Mouse (Mus musculus): ENCODE measurements around the gene Clptm1l.

Gene Clptm1l

GRCm38 (mm10) chr13:73603522-73604155 is at the start of gene Clptm1l:
Clptm1l (plus strand) TSS chr13:73604006.
- peak; percentile 95 for DNase-seq (ENCODE audit: low spot score)

DNA sequence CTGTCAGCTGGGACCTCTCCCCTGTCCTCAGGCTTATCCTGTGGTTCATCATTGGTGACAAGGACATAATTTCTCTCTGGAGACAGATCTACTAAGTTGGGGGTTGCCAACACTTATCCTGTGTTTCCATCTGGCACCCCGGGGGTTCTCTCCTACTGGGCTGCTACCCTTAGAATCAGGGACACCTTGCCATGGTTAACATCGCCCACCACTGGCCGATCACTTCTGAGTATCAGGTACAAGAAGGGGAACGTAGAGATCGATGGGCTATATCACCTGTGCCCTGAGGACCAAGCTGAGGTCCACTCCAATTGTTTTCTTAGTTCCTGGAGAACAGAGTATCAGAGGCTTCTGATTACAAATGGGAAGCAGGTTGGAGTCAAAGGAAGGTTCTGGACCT is 39.6 kb upstream of the Clptm1l start:
- no peak for DNase-seq (ENCODE audit: low spot score)

DNA sequence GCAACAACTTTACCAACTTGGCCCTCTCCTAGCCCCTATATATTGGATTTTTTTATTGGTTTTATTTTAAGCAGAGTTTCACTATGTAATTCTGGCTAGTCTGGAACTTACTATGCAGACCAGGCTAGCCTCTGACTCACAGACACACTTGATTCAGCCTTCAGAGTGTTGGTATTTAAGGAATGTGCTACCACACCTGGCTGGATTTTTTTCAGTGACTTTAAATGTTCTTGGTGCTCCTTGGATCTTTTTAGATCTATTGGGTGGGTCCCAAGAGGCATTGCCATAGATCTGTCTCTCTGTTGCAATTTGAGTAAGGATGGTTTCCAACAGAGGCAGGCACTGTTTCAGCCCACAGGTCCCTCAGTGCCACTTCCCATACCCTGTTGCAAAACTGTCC is 28.8 kb upstream of the Clptm1l start:
- no peak for DNase-seq (ENCODE audit: low spot score)

DNA sequence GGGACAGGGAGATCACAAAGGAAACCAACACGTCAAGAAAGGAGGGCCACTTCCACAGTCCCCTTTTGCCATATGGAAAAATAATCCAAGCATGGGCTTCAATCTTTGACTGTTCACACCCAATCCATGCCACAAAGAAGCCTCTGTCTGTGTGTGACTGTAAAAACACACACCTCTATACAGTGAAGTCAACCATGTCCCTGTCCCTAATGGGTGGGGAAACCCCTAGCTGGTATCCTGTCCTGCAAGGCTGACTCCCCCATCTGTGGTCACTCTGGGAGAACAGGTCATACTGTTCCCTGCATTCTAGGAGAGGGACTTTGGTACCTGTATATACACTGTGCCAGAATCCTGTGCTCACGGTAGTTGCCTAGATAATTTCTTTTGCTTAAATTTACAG is 26.5 kb upstream of the Clptm1l start:
- DNase-seq (ENCODE audit: low spot score): no peak

DNA sequence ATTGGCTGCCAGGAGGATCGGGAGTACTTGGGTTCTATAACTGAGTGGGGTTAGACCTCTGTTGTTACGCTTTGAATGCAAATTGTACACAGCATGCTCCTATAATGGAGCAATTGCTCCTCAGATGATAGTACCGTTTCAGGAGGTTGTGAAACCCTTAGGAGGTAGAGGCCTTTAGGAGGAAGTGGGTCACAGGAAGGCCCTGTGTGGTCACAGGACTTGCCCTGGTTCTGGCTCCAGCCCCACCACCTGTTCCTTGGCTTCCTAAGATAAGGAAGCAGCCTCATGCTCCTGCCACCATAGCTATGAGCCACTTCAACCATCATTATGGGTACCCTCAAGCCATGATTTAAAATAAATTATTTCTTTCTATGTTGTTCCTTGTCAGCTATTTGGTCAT is 12.3 kb upstream of the Clptm1l start:
- no peak for DNase-seq (ENCODE audit: low spot score)

DNA sequence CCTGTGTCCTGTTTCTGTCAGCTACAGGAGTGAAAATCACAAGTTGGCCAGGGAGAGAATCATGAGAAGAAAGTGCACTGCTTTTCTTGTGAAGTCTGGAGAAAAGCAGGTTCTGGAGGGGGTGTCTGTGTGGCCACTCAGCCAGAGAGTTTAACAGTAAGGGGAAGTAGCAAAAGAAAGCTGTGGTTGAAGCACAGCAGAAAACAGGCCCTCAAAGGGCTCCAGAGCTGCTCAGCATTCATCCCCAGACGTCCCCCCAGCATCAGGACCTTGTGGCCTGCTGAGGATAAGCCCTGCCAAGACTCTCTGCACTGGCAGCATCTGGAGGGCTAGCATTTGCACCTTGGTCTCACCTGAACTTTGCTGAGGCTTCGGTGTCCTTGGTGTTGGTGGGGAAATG is 11.3 kb upstream of the Clptm1l start:
- no peak for DNase-seq (ENCODE audit: low spot score)

GRCm38 (mm10) chr13:73596276-73596675 is 7.5 kb upstream of the Clptm1l start:
- no peak for DNase-seq (ENCODE audit: low spot score)

- no peak for DNase-seq (ENCODE audit: low spot score)
Measured at GRCm38 (mm10) chr13:73600217-73600616, 3.6 kb upstream of the Clptm1l start.

- no peak for DNase-seq (ENCODE audit: low spot score)
Measured at GRCm38 (mm10) chr13:73603046-73603445, 760 bp upstream of the Clptm1l start.

GRCm38 (mm10) chr13:73604156-73604957 is 551 bp downstream of the Clptm1l start:
- no peak for DNase-seq (ENCODE audit: low spot score)

DNA sequence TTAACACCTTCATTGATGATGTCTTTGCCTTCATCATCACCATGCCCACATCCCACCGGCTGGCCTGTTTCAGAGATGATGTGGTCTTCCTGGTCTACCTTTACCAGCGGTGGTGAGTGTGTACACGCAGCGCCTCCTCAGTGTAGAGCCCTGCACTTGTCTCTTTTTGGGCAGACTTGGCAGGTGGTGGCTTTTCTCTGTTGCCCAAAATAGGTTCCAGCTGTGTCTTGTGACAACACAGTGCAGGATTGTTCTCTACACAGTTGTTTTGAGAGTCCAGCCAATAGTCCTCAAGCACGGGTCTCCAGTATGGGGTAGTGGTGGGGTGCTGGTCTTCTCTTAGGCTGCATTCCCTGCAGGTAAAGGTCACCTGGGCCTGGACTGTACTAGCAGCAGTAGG is 14.6 kb downstream of the Clptm1l start:
- DNase-seq (ENCODE audit: low spot score): no peak

GRCm38 (mm10) chr13:73620637-73621036 is 16.8 kb downstream of the Clptm1l start:
- no peak for DNase-seq (ENCODE audit: low spot score)

DNA sequence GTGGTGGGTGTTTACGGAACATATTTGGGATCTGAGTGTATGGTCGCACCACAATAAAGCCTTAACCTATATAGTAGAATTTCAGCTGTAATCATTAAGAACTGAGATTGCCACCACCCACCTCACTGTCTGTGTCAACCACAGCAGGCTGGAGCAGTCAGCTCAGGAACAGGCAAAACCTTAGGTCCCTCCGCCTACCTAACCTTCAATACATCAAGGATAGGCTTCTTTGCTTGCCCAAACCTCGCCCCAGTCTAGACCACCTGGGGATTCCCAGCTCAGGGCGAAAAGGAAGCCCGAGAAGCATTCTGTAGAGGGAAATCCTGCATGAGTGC is 22.6 kb downstream of the Clptm1l start:
- DNase-seq (ENCODE audit: low spot score): no peak

- DNase-seq (ENCODE audit: low spot score): peak; percentile 10
Measured at GRCm38 (mm10) chr13:73626745-73627549, 23.1 kb downstream of the Clptm1l start, which contains the start of gene Tert. Tert (plus strand) TSS chr13:73626911.

- no peak for DNase-seq (ENCODE audit: low spot score)
Measured at GRCm38 (mm10) chr13:73628586-73629113, 24.8 kb downstream of the Clptm1l start.

DNA sequence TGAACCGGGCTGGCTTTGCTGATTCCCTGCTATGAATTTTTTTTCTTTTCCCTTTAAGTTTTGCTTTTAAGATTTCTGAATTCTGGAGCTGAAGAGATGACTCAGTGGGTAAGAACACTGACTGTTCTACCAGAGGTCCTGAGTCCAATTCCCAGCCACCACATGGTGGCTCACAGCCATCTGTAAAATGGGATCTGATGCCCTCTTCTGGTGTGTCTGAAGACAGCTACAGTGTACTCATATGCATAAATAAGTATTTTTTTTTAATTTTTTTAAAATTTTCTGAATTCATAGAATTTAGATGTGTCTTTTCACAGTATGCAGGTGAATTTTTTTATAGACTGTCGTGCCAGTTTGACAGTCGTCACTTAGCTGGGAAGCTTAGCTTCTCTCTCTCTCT is 28.0 kb downstream of the Clptm1l start:
- DNase-seq (ENCODE audit: low spot score): no peak

- no peak for DNase-seq (ENCODE audit: low spot score)
Measured at GRCm38 (mm10) chr13:73637826-73638225, 34.0 kb downstream of the Clptm1l start.

DNA sequence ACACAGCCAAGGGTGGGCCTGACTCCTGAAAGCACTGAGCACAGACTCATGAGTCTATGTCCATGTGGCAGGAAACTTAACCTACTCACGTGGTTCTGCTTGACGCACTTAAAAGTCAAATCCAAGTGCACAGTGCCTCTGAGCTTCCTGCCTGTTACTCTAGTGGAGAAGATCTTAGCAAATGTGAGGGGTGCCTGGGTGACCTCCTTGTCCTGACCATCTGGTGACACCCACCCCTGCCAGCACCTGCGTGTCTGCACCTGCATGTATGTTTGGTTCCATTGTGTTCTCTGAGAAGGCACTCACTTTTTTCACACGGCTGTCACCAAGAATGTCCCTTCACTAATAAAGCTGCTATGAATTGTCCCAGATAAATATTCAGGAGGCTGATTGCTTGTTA is 37.5 kb downstream of the Clptm1l start:
- DNase-seq (ENCODE audit: low spot score): no peak

DNA sequence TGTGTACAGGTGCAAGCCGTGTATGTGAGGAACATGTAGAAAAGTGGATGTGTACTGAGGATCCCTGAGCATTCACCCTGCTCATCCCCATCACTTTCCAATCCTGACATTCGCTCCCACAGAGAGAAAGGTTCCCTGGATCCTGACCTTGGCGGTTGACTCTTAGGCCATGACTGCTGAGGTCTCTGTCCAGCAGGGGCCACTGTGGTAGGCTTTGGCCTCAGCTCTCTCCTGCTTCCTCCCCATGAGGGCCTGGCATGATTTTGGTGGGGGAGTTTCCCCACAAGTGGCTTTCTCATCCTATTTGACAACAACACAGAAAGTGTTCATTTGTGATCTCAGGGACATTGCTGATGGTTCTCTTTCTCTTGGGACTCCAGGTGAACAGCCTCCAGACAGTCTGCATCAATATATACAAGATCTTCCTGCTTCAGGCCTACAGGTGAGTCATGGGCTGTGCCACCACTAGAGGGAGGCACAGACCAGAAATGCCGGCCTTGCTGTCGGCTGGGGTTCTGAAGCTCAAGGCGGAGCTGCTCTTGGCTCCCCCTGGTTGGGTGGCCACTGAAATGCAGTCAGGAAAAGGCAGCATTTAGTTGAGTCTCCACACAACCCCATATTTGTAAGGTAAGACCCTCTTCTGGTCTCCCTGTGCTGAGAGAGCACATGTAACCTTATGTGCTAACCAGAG is 42.7 kb downstream of the Clptm1l start:
- no peak for DNase-seq (ENCODE audit: low spot score)

DNA sequence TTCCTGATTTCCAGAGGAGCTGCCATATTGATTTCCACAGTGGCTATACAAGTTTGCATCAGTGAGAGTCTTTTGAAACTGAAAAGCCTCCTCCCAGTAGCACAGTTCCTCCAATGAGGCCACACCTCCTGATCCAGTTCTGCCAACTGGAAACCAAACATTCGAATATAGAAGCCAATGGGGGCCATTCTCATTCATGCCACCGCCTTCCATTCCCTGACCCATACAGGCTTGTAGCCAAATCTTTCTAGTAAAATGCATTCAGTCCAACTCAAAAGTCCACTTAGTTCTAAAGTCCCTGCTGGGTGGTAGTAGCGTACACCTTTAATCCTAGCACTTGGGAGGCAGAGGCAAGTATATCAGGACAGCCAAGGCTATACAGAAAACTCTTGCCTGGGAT is 49.5 kb downstream of the Clptm1l start:
- DNase-seq (ENCODE audit: low spot score): no peak

DNA sequence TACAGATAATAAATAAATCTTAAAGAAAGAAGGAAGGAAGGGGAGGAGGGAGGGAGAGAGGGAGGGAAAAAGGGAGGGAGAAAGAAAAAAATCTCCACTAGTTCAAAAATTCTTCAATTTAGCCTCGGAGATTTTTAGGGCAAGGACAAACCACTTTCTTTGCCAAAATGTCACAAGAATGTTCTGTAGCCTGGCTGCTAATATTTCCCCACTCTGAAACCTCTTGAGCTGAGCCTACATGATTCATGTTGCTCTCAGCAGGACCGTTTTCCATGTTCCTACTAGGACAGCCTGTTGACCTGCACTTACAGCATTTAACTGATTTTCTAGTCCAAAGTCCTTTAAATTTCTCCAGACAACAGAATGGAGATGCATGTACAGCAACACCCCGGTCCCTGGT is 51.2 kb downstream of the Clptm1l start:
- DNase-seq (ENCODE audit: low spot score): no peak

- DNase-seq (ENCODE audit: low spot score): no peak
Measured at GRCm38 (mm10) chr13:73658953-73659352, 55.1 kb downstream of the Clptm1l start.
